Mouse (Mus musculus) intestine, postnatal 0 days (tissue): Measurements from ENCODE around the gene Nudt4. TPM values are rescaled to one million over a fixed set of nuclear protein-coding genes. Genes with fewer than 3 reads are reported as not detected.

Experiments used
- ATAC-seq: fragments of 200-750 bp; cut with Nextera tagmentation; 2 replicates; pipeline ENCODE4 v1.8.0; 2017; ENCODE audit warnings: mild to moderate bottlenecking, moderate TSS enrichment, moderate library complexity
- H3K27ac ChIP-seq: fragments of 300-500 bp; sonication (generic); 2 replicates; pipeline ENCODE4 v1.5.1; 2014; ENCODE audit warnings: mild to moderate bottlenecking, low read depth, low read length, moderate library complexity
- H3K27me3 ChIP-seq: fragments of 300-500 bp; sonication (generic); replicated peaks from 2 replicates; pipeline ENCODE4 v1.6.1; 2014; ENCODE audit warnings: low read length, mixed read lengths; ENCODE audit not compliant: control insufficient read depth, insufficient read depth
- H3K36me3 ChIP-seq: fragments of 300-500 bp; sonication (generic); 2 replicates; pipeline ENCODE4 v1.6.1; 2014; ENCODE audit warnings: mild to moderate bottlenecking, moderate library complexity; ENCODE audit not compliant: control insufficient read depth, insufficient read depth
- H3K4me1 ChIP-seq: fragments of 300-500 bp; sonication (generic); replicated peaks from 2 replicates; pipeline ENCODE4 v1.6.1; 2014; ENCODE audit warnings: antibody characterized with exemption, low read length, mixed read lengths; ENCODE audit not compliant: control insufficient read depth, insufficient read depth
- H3K4me2 ChIP-seq: fragments of 300-500 bp; sonication (generic); replicated peaks from 2 replicates; pipeline ENCODE4 v1.6.1; 2014; ENCODE audit warnings: low read depth, mild to moderate bottlenecking, moderate library complexity
- H3K4me3 ChIP-seq: fragments of 300-500 bp; sonication (generic); 2 replicates; pipeline ENCODE4 v1.5.1; 2014; ENCODE audit warnings: low read depth, low read length
- H3K9ac ChIP-seq: fragments of 300-500 bp; sonication (generic); 2 replicates; pipeline ENCODE4 v1.6.1; 2014; ENCODE audit warnings: mild to moderate bottlenecking, low read depth, low read length
- H3K9me3 ChIP-seq: fragments of 300-500 bp; sonication (generic); 2 replicates; pipeline ENCODE4 v1.6.1; 2016; ENCODE audit warnings: mixed run types; ENCODE audit not compliant: control insufficient read depth
- CTCF ChIP-seq: sonication (generic); IDR thresholded peaks from 2 replicates; pipeline ENCODE4 v1.5.1; 2016; ENCODE audit warnings: low read depth, mild to moderate bottlenecking, control low read depth, antibody characterized with exemption, moderate library complexity
- WGBS: fragments of 180-500 bp; shearing (Covaris S2); extraction: QIAGEN DNeasy Blood & Tissue Kit; methylation state at CpG from one replicate; pipeline ENCODE4 v1.1.7; 2014; 5-methylcytosine and 5-hydroxymethylcytosine counted together
- polyA plus RNA-seq: library from polyadenylated mRNA; unstranded; fragments of >200 nt; fragmentation: Nextera tagmentation; extraction: Ambion mirVana; gene quantifications from 2 replicates; pipeline ENCODE4 v1.2.1, GENCODE M21; 2015

Nudt4 gene
- polyA plus RNA-seq, 1 experiment from 2014 or later, result 107 TPM

DNA sequence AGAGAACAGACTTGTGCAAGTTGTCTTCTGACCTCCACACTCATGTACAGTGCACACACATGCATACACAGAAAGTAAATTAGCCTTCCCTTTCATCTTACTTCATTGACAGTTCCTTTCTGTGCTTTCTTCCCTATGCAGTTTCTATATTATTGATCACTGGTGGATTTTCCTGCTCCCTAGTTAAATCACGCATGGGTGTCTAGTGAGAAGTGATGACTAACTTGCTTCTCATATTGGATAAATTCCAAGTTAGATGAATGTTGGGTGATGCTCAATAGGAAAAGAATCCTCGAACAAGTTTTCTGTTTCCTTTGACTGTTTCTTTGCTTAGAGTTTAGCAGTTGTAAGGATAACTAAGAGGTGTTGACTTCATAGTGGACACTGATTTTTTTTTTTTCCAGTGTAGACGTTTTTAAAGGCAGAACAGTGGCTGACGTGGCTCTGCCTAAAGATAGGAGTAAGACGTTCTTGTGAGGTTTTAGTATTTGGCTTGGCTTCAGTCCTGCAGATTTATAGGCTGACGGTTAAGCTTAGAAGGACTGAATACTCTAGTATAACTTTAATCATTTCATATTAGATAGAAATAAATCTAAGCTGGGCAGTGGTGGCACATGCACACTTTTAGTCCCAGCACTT is 38.8 kb downstream of the Nudt4 start:
- no peak for ATAC-seq
- no peak overlapping the region for H3K27ac ChIP-seq
- H3K9me3 ChIP-seq, result no peaks in the 10 kb centered on the region
- H3K4me3 ChIP-seq, result no peak overlapping the region
- H3K36me3 ChIP-seq, result no peaks in the 10 kb centered on the region
- H3K27me3 ChIP-seq, result no peaks in the 10 kb centered on the region
- 59% methylated on average over 6 of the region's 6 CpGs for WGBS
- no peaks in the 10 kb centered on the region for H3K4me1 ChIP-seq
- no peak overlapping the region for H3K4me2 ChIP-seq
- H3K9ac ChIP-seq, result no peak overlapping the region
- no peak for TF ChIP-seq CTCF

DNA sequence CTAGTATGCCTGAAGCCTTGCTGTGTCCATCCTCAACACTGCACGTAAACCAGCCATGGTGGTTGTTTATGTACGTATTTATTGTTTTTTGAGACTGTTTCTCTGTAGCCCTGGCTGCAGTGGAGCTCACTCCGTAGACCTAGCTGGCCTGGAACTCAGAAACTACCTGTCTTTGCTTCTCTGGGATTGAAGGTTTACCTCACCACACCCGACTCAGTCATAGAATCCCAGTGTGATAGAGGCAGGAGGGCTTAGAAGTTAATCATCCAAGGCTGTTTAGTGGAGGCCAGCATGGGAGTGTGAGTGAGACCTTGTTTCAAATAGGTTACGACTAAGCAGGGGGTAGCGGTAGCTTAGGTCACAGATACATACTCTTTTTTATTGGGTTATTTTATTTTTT is 46.3 kb downstream of the Nudt4 start:
- Histone ChIP-seq H3K27ac (no peak overlapping the region), H3K4me2 (no peak overlapping the region), H3K36me3 (no peaks in the 10 kb centered on the region), H3K4me1 (peaks cover 7% of the 10 kb centered on the region; the same call in 1 of the 2 replicates), H3K9ac (no peak overlapping the region), H3K4me3 (no peak overlapping the region), H3K9me3 (no peaks in the 10 kb centered on the region), H3K27me3 (no peaks in the 10 kb centered on the region)
- no peak for ATAC-seq
- TF ChIP-seq CTCF, result no peak
- WGBS, result 79% methylated on average over 6 of the region's 6 CpGs

DNA sequence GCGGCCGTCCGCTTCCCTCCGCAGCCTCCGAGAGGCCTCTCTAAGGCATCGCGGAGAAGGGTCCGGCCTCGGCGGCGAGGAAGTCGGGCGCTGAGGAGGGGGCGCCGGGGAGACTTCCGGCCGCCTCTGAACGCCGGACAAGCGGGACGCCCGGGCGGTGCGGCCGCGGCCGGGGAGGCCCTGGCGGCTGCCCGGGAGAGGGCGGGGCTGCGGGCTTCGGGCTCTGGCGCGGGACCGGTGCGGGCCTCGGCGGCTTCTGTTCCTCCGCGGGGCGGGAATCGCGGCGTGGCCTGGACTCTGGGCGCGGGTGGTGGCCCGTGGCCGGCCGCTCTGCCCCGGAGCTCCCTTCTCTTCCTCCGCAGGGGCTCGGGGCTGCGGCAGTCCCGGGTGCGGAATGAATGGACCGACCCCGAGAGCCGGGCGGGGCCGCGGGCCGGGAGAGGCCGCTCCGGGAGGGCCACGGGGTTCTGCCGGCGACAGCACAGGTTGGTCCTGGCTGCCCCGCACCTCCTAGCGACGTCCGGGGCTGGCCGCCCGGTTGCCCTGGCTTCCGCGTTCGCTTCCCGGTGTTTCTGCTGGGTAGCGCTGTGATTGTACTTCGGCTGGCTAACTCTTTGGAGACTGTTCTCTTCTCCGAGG is 48.5 kb downstream of the Nudt4 start:
- H3K36me3 ChIP-seq, result no peaks in the 10 kb centered on the region
- peaks cover 7% of the 10 kb centered on the region; the same call in 1 of the 2 replicates for H3K4me1 ChIP-seq
- H3K4me3 ChIP-seq, result peak overlapping the region; percentile 88
- no peaks in the 10 kb centered on the region for H3K27me3 ChIP-seq
- H3K4me2 ChIP-seq, result peak overlapping the region; percentile 67
- under 1% methylated on average over 52 of the region's 80 CpGs for WGBS
- H3K27ac ChIP-seq, result peak overlapping the region; percentile 98
- H3K9me3 ChIP-seq, result no peaks in the 10 kb centered on the region
- H3K9ac ChIP-seq, result peak overlapping the region; percentile 86
- TF ChIP-seq CTCF, result no peak
- peak; percentile 27 for ATAC-seq

DNA sequence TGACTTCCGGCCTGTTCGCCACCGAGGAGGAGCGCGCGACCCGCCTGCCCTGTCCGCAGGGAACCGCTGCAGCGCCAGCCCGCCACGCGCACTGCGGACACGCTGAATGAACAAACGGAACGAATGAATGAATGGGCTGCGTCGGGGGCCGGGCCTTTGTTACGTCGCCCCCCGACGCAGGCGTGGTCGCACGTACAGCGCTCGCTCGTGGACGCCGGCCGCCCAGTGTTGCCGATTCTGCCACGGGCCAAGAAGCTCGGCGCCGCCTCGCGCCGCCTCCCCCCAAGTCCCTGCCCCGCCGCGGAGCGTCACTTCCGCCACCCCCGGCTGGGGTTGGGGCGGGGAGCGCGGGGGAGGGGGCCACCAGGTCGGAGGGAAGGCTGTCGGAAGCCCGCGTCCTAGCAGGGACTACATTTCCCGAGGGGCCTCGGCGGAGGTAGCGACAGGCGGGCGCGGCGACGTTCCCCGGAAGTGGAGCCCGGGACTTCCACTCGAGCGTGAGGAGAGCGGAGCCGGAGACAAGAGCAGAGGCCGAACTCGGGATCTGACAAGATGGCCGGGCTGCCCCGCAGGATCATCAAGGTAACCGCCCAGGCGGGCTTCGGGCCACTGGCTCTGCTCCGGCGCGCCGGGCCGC is 49.2 kb downstream of the Nudt4 start, which contains the start of gene Ube2n:
Gene Ube2n (plus strand): TSS at position 490 of the 637 bp plus-strand sequence.
- H3K9me3 ChIP-seq, result no peaks in the 10 kb centered on the region
- H3K4me1 ChIP-seq, result peaks cover 7% of the 10 kb centered on the region; the same call in 1 of the 2 replicates
- under 1% methylated on average over 81 of the region's 81 CpGs for WGBS
- peak; percentile 96 for ATAC-seq
- no peaks in the 10 kb centered on the region for H3K36me3 ChIP-seq
- no peak for TF ChIP-seq CTCF
- peak within 1 kb of the TSS; percentile 98 for H3K27ac ChIP-seq
- peak within 1 kb of the TSS; percentile 67 for H3K4me2 ChIP-seq
- no peaks in the 10 kb centered on the region for H3K27me3 ChIP-seq
- peak within 1 kb of the TSS; percentile 86 for H3K9ac ChIP-seq
- H3K4me3 ChIP-seq, result peak within 1 kb of the TSS; percentile 88

DNA sequence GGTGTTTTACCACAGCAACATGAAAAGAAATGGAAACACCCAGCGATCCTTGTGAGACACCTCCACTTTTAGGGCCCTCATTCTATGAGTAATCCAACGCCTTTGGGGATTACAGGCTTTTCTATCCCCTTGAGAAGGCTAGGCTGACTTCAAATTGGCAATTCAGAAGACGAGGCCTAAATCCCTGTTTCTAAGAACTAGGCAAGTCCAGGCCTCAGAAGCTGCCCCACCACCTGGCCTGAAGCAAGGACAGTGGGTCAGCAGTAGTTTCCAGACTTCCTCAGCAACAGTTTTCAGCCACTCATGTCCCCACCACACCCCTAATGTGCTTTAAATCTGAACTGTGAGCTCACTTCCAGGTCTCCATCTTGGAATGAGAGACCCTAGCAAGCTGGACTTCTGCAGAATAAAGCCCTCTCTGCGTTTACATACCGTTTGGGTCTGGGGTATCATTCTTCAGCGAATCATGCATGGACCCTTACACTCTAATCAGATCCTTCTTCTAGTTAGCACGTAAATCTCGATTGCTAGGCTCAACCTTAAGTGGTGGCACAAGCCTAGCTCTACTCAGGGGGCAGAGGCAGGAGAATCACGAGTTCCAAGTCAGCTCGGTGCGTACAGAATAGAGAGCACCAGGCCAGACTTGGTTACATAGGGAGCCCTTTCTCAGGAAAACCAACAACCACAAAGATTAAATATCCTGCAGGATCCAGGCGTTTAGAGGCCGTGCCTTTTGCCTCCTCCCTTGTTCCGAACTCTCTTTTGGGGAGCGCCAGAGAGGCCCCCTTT is 50.0 kb downstream of the Nudt4 start:
- no peaks in the 10 kb centered on the region for H3K27me3 ChIP-seq
- no peaks in the 10 kb centered on the region for H3K36me3 ChIP-seq
- H3K9me3 ChIP-seq, result no peaks in the 10 kb centered on the region
- TF ChIP-seq CTCF, result no peak
- 33% methylated on average over 15 of the region's 15 CpGs for WGBS
- ATAC-seq, result no peak
- H3K27ac ChIP-seq, result peak overlapping the region; percentile 98; the same call in 1 of the 2 replicates
- H3K4me3 ChIP-seq, result peak overlapping the region; percentile 88
- H3K9ac ChIP-seq, result peak overlapping the region; percentile 86
- H3K4me2 ChIP-seq, result peak overlapping the region; percentile 67
- H3K4me1 ChIP-seq, result peaks cover 5% of the 10 kb centered on the region; the same call in 1 of the 2 replicates
